Mouse (Mus musculus): ENCODE data around the gene Dbi.
A peak's percentile ranks its signal among the peaks of the same experiment; 100 is the strongest.

Gene Dbi

DNA sequence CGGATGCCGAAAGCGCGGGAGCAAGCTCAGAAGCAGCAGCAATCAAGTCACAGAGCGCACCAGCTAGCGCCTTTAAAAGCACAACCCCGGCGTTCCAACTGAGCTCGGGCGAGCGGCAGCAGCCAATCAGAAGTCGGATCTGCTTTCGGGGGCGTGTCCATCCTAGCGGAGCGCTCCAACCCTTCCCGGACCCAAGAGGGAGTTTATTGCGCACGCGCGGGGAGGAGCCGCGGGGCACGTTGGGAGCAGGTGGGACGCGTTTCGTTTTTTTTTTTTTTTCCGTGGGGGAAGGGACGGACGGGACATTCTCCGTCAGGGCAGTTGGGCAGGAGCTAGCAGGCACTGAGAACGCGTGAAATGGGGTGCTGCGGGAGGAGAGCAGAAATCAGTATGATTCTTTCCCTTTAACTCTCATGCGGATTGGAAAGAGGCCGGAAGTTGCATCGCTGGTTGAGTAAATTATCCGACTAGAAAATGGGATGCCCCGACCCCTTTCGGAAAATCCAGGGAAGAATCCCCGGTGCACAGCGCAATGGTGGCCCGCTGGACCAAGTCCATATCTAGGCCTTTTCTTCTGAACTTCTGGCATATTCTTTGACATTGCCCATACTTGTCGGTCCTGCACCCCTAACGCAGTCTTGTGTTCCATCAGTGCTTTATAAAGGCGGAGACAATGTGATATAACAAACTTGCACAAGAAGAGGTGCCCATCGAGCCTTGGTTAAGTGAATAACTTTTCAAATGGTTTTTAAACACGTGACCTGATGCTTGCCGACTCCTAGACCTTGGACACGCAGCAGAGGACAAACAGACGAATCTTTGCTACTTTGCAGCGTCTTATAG is at the start of gene Dbi, which contains the start of gene 3110009E18Rik:
Gene Dbi (minus strand): TSS at position 110 of the 843 bp plus-strand sequence.
Gene 3110009E18Rik (plus strand): TSS at position 219 of the 843 bp plus-strand sequence.
- peak; percentile 93 for DNase-seq (ENCODE audit: low read depth, low spot score)

DNA sequence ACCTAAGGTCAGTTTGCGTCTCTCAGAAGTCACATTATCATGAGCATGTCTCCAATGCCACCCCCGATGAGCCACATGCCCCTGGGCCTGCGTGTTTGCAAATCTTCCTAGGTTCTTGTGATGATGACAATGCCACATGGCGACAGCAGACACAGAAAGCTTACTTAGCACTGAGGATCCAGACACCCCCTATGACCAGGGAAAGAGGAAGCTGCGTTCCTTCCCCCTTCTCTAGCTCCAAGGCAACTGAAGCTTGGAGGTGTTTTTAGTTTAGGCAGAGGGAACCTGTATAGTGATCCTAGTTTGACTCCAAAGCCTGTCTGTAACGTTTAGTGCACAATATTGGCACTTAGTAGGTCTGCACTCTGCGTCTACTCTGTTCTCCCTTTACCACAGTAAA is 49.4 kb upstream of the Dbi start:
- no peak for DNase-seq (ENCODE audit: low read depth, low spot score)

DNA sequence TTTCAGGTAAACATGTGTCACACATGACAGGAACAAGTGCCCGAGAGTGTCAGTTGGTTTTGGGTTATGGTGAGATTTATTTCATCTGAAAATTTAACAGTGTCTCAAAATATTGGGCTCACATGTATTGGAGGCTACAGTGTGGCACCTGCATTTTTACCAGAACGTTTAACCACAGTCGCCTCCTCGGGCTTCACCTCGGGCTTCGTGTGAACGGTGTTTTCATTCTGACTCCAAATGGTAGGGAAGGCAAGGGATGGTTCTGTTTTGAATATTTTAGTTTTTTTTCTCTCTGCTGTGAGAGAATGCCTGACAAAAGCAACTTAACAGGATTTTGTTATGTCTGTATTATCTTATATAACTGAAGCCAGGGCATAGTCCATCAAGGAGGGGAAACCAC is 47.8 kb upstream of the Dbi start:
- DNase-seq (ENCODE audit: low read depth, low spot score) = no peak

DNA sequence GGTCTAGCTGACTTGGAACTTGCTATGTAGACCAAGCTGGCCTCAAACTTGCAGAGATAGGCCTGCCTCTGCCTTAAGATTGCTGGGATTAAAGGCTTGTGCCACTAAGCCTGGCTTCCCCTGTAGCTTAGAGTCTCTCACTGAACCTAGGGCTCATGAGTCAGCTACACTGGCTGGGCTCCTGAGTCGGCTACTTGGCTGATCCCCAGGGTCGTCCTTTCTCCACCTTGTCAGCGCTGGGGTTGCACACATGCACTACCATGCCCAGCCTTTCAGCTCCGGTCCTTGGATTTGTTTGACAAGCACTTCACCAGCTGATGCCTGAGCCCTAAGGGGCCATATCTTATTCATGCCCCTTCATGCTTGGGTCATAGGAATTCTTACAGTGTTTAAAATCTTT is 47.1 kb upstream of the Dbi start:
- no peak for DNase-seq (ENCODE audit: low read depth, low spot score)

DNA sequence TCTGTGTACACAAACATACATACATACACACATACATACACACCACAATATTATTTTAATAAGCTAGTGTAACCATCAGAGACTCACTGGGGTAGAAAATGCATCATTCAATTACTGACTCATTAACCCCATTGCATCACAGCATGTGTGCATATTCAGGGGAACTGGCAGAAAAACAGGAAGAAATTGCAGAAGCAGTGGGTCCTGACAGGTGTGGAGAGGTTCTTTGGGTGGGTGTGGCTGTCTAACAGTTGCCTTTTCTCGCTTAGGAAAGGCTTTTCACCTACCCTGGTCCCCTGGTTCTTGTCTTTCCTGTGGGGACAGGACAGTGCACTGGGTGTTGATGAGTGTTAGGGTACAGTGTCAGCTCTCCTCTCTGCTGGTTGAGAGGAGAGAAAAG is 41.7 kb upstream of the Dbi start:
- DNase-seq (ENCODE audit: low read depth, low spot score) = no peak

DNA sequence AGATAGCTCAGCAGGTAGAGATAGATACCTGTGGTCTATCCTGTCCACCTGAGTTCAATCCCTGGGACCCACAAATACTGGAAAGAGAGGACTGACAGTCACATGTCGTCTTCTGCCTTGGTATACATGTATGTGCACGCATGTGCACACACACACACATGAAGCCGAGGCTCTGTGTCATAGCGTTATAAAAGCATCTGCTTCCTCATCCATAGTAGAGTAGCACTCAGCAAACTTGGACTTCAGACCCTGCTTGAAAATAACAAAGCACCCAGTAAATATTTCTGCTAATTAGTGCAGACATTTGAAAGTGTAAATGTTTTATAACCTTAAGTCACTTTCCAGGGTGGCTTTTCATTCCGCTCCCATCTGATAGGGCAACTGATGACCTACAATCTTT is 40.6 kb upstream of the Dbi start:
- no peak for DNase-seq (ENCODE audit: low read depth, low spot score)

DNA sequence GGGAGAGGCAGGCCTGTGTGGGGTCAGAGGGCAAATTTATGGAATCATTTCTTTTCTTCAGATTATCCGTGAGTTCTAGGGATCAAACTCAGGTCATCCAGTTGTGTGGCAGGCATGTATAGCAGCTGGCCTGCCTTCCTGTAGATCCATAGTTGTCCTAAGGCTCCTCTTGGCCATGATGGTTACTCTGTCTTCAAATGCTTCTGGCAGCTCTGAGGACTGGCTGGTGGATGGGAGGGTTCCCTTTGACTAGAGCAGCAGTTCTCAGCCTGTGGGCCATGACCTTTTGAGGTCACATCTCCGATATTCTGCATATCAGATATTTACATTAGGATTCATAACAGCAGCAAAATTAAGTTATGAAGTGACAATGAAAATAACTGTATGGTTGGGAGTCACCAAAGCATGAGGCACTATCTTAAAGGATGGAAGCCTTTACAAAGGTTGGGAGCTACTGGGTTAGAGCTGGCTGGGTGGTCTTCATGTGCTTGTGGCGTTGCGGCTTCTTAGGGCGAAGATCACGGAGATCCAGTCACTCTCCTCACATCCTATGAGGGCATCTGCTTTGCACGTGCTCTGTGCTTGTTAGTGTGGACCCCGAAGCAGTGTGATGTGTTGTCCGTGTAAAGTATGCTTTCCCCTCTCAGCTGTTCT is 37.7 kb upstream of the Dbi start:
- no peak for DNase-seq (ENCODE audit: low read depth, low spot score)

DNA sequence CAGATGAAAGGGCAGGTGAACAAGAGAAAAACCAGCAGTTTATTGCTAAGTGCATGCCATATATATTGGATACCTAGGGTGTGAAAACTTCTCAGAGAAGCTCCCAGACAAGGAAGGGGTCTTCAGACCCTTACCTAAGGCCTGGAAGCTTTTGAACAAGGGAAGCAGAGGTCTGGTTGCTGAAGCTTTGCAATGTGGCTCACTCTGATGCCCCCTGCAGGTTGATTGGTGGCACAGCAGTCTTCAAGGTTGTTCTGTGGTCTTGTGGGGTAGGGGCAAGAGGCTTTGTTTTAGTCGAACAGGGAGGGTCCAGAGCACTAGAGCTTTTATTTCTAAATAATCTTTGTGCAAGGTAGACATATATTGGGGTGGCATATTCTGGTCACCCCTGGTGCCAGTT is 34.4 kb upstream of the Dbi start:
- DNase-seq (ENCODE audit: low read depth, low spot score) = no peak

DNA sequence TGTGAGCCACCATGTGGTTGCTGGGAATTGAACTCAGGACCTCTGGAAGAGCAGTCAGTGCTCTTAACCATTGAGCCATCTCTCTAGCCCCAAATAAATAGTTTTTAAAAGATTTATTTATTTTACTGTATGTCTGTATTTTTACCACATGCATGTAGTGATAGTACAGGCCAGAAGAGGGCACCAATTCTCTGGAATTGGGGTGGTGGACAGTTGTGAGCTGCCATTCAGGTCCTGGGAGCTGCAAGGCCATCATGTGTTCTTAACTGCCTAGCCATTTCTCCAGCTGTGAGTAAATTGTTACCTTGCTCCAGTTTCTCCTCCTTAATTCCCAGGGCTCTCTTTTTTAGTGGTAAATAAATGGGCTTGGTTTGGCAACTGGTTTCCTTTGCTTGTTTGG is 33.4 kb upstream of the Dbi start:
- no peak for DNase-seq (ENCODE audit: low read depth, low spot score)

DNA sequence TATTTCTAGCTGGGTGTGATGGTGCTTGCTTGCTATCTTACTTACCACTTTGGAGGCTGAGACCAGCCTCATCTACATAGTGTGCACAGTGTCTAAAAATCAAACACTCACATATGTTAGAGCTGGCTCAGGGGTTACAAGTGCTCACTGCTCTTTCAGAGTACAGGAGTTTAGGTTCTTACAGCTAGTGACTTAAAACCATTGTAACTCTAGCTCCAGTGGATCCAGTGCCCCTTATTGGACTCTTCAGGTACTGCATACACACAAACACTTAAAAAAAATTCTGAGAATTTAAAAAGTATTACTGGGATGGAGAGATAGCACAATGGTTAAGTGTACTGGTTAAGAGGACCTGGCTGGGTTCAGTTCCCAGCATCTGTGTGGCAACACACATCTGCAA is 26.1 kb upstream of the Dbi start:
- no peak for DNase-seq (ENCODE audit: low read depth, low spot score)

DNA sequence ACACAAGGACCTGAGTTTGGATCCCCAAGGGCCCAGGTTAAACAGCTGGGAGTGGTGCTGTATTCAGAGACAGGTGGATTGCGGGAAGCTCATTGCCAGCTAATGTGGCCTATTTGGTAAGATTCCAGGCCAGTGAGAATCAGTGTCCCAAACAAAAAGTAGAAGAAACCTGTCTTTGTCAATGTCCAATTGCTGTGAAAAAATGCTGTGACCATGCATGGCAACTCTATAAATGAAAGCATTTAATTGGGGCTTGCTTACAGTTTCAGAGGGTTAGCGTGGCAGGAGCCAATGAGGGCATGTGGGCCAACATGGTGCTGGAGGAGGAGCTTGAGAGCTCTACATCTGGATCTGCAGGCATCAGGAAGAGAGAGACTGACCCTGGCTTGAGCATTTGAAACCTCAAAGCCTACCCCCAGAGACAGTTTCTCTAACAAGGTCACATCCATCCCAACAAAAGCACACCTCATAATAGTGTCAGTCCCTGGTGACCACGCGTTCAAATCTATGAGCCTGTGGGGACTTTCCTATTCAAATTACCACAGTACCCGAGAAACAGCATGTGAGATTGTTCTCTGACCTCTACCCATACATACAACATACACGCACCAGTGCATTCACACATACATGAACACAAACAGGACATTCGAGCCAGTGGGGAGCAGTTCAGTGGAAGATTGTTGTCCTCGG is 24.8 kb upstream of the Dbi start:
- DNase-seq (ENCODE audit: low read depth, low spot score) = no peak

DNA sequence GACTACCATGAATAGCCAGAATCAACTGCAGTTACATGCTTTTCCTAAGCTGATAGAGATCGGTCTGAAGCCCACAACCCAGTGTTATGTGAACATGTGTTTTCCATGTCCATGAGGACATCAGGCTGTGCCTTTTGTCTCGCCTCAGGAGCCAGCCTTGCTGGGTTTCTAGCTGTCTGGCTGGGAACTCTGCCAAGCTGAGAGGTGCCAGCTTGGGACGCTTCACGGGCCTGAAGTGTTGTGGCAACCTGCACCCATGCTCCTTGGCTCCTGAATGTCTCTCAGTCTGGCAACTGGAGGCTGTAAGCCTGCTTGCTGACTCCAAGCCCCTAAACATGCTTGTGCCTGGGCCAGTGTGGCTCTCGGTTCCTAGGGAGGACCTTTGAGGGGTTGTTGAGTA is 21.7 kb upstream of the Dbi start:
- no peak for DNase-seq (ENCODE audit: low read depth, low spot score)

DNA sequence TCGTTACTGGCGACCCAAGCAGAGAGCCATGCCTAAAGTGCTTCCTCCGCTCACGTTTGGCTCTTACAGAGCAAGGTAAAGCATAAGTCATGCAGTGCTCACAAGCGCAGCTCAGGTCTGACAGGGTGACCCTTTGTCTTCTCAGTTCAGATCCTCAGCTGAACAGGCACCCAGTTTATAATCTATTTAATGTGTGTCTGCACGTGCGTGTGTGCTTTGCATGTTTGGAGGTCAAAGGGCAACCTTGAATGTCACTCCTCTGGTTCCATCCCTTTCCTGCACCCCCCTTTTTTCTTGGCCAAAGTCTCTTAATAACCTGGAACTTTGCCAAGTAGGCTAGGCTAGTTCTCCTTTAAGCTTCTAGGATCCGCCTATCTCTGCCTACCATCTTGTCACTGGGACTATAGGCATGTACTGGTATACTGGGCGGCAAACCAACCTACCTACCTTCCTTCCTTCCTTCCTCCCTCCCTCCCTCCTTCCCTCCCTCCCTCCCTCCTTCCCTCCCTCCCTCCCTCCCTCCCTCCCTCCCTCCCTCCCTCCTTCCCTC is 19.3 kb upstream of the Dbi start:
- DNase-seq (ENCODE audit: low read depth, low spot score) = no peak

DNA sequence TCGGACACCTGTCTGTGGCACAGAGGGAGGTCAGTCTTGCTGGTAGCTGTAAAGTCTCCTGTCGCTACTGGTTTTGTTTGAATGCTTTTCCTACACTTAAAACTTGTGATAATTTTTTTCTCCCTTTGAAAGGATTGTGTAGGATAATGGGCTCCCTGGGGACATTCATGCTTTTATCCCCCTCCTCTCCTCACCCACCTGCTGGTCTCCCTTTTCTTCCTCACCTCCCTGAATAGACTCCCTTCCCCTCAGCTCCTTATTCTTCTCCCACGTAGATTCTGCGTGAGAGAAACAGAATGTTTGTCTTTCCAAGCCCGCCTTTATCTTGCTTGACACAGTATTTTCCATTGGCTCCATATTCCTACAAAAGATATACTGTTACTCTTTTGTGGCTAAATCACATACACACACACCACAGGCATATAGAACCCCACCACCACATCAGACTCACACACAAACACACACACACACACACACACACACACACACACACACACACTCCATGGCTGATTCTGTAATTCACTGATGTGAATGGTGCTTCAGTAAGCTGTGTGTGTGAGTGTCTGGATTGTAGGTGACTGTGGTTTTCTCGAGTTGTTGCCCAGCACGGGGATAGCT is 18.2 kb upstream of the Dbi start:
- DNase-seq (ENCODE audit: low read depth, low spot score) = no peak

DNA sequence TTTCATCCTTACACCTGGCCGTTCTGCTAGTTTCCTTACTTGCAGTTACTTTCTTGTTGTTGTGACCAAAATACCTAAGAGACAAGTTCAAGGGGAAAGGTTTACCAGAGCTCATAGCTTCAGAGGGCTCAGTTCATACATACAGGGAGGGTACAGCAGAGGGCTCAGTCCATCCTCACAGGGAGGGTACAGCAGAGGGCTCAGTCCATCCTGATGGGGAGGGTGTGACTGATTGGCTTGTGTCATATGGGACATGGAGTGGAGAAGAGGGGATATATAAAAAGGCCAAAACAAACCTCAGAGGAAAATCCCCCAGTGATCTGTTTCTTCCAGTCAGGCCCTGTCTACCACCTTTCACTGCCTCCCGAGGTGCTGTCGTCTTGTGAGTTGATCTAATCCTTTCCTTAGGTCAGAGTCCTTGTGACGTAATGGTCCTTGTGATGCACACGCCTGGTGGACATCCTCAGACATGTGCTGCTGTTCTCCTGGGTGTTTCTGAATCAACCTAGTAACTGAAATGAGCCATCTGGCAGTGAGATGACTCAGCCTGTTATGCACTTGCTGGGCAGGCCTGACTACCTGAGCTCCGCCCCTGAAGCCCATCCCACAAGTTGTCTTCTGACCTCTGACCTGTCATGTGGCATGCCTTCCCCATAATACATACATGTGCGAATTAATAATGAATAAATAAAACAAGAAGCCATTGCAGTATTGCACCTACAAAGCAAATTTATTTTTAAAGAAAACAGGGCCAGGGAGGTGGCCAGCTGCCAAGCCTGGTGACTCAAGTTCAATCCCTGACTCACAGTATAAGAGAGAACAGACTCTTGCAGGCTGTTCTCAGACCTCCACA is 15.3 kb upstream of the Dbi start:
- DNase-seq (ENCODE audit: low read depth, low spot score) = no peak

DNA sequence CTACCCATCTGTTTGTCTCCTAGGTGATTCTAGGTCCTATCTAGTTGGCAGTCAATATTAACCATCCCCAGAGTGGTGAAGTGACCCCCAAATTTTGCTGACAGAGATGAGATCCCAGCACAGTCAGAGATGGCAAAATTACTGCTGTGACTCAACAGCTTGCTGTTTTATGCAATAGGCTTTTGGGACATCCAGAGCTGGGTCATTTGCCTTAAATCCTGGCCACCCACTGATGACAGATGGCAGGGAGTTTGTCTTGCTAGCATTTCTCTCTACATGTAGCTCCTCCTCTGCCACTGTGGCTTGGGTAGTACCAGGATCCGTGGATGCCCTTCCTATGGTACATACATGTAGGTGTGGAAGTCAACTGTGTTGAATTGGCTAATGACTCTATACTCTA is 11.5 kb upstream of the Dbi start:
- DNase-seq (ENCODE audit: low read depth, low spot score) = no peak

DNA sequence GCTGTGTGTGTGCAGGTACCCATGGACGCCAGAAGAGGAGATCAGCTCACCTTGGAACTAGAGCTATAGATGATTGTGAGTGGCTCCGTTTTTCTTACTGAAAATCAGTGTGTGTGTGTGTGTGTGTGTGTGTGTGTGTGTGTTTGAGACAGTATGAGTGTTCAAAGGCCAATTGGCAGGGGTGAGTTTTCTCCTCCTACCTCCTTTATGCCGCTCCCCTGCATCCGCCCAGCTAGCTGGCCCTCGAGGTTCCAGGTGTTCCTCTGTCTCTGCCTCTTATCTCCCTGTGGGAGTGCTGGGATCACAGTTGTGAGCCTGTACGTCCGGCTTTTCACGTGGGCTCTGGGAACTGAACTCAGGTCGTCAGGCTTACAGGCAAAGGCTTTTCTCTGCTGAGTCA is 5.4 kb upstream of the Dbi start:
- no peak for DNase-seq (ENCODE audit: low read depth, low spot score)

DNA sequence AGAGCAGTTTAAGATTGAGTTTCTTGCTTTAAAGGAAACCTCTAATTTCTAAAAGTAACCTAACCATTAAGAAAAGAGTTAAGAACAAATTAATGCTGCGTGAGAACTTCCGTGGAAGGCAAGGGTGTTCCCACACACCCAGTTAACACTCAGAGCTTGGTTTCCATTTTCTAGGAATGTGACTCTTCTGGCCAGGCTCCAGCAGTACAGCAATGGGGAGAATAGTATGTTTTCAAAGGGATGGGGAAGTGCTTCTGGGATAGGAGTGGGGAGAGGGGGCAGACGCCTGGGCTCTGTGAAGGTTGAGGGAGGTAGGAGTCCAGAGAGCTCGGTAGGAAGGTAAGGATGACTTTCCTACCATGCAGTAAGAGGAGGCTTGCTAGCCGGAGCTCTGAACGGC is 4.6 kb upstream of the Dbi start:
- DNase-seq (ENCODE audit: low read depth, low spot score) = no peak

DNA sequence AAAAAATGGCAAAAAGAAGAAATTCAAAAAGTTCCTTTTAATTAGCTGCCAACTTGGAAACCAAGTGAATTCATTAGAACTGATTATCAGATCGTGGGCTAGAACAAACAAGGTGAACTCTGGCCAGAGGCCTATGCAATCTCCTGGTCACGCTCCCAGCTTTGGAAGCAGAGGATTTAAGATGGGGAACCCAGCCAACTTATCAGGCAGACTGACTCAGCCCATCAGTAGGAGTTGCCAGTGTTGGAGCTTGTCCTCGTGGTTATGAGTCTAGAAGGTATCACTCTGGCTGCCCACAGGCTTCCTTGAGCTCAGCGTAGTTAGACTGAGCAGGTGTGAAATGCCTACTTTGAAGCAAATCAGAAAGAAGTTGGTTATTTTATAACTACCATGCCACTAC is 4.0 kb upstream of the Dbi start:
- no peak for DNase-seq (ENCODE audit: low read depth, low spot score)

DNA sequence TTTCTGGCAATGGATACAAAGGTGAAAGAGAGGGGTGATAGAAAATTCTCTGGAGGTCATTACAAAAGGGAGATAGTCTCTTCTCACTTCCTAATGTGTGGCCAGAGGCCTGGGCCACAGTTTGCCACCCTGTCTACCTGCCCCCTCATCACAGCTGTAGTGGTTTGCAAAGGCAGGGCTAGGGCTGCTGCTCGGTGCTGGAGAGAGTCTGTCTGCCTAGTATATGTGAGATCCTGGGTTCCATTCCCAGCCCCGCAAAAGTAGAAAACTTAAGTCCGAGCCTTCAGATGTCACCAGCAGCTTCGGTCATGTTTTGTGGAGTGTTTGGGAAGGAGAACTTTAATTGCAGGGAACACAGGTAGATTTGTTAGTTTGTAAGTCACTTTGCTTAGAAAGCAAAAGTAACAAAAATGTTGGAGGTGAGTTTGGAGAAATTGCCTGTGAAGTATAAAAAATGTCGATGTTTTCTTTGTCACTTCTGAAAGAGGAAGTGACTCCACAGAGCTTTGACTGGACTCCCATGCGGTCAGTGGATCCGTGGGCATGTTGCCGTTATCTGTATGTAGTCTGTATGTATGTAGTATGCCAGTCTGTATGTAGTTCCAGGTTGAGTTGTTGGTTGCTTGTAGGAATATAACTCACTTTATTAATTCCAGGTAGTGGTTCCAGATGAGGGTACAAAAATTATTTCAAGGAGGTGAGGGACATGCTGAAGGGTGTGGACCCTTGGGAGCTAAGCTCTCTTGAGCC is 1.9 kb upstream of the Dbi start:
- DNase-seq (ENCODE audit: low read depth, low spot score) = no peak
